Mouse (Mus musculus) testis, adult 2 months (tissue): ENCODE measurements around the gene Mrpl33.

ENCODE experiments used
- CTCF ChIP-seq: fragments of 200-500 bp; IDR thresholded peaks from 2 replicates; pipeline ENCODE4 v1.5.1; 2012; ENCODE audit warnings: low read depth, mild to moderate bottlenecking, inconsistent platforms, low read length, moderate library complexity; ENCODE audit not compliant: control insufficient read depth, insufficient read depth, insufficient replicate concordance
- POLR2A ChIP-seq: fragments of 200-500 bp; IDR thresholded peaks from 2 replicates; pipeline ENCODE4 v1.6.1; 2012; ENCODE audit warnings: low read depth, mild to moderate bottlenecking, inconsistent platforms, low read length, moderate library complexity; ENCODE audit not compliant: control insufficient read depth

- TF ChIP-seq CTCF (no peak), POLR2A (no peak)
These were observed 59.0 kb downstream of the Mrpl33 start for GRCm38 (mm10) chr5:31655688-31656190.
